Mouse (Mus musculus) heart, adult 2 months (tissue): ENCODE results near the gene Asic3.

Experiments used
- CTCF ChIP-seq: fragments of 200-600 bp; IDR thresholded peaks from 2 replicates; pipeline ENCODE4 v1.8.1; 2022; ENCODE audit warnings: antibody characterized with exemption, mild to moderate bottlenecking, moderate library complexity
- EP300 ChIP-seq: fragments of 200-500 bp; IDR thresholded peaks from 2 replicates; pipeline ENCODE4 v1.6.1; 2011; ENCODE audit warnings: low read depth, low read length, control low read depth; ENCODE audit not compliant: insufficient read depth
- POLR2A ChIP-seq: fragments of 200-500 bp; IDR thresholded peaks from 2 replicates; pipeline ENCODE4 v1.6.1; 2011; ENCODE audit warnings: mild to moderate bottlenecking, low read depth, low read length, control low read depth; ENCODE audit not compliant: insufficient read depth

DNA sequence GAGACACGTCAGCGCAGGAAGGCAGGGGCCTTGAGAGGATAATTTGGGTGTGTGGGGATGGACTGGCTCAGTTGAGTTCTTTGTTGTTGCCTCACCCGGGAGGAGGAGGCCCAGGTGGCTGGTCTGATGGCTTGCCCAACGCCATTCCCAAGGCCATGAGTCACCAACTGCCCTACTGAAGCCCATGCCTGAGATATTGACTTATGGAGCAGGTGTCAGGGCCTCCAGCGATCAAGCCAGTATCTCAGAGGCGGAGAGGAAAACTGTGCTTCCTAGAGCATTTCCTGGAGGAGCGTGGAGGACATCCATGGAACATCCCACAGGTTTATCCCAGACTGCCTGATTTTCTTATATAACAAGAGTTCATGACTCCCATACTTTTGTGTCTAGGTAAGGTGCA is 20.5 kb upstream of the Asic3 start:
- no peak for TF ChIP-seq CTCF
- no peak for TF ChIP-seq POLR2A
- TF ChIP-seq EP300: no peak
